ENCODE assay signal across 10 mouse cellular contexts in genomic region chr2:84380816-84381215, GRCm38 (mm10). TPM values are rescaled to one million over a fixed set of nuclear protein-coding genes. Genes with fewer than 3 reads are reported as not detected.
DNase-seq lines count a peak whose midpoint lies in the region; ATAC-seq and TF ChIP-seq lines count a peak whose summit lies in the region.
"Had no signal": no experiment of that assay in that cellular context is flagged by ENCODE, and none has a peak within 500 bp of the region (broad histone marks: within the 10 kb centered on the region; RNA-seq: fewer than 3 reads in every experiment).

No protein-coding gene starts in this region.

- no peak for TF ChIP-seq CTCF in heart, postnatal 0 days (IDR thresholded peaks at IDR 0.05; ENCODE audit: low read depth)
- TF ChIP-seq CTCF in intestine, postnatal 0 days (IDR thresholded peaks at IDR 0.05; ENCODE audit: low read depth), result no peak

- H3K4me1 ChIP-seq in hindbrain, embryonic 16.5 days (ENCODE audit: control insufficient read depth, insufficient read depth, low read depth, low read length), result no peaks in the 10 kb centered on the region
- no peaks in the 10 kb centered on the region for H3K4me1 ChIP-seq in hindbrain, embryonic 10.5 days (replicated peaks)
- H3K4me1 ChIP-seq in heart, postnatal 0 days (ENCODE audit: control insufficient read depth, insufficient read depth), result peaks cover 19% of the 10 kb centered on the region
- H3K4me1 ChIP-seq in intestine, postnatal 0 days (replicated peaks; ENCODE audit: control insufficient read depth, insufficient read depth, low read length), result no peaks in the 10 kb centered on the region; the same call in 1 of the 2 replicates

- TF ChIP-seq EP300 in heart, postnatal 0 days (IDR thresholded peaks at IDR 0.05; ENCODE audit: low read depth), result no peak

- peak overlapping the region; percentile 2; the same call in 1 of the 2 replicates for H3K4me2 ChIP-seq in hindbrain, embryonic 16.5 days (ENCODE audit: low read length)
- H3K4me2 ChIP-seq in heart, postnatal 0 days (ENCODE audit: low read depth, low read length), result peak overlapping the region; percentile 40
- no peak overlapping the region for H3K4me2 ChIP-seq in intestine, postnatal 0 days (replicated peaks; ENCODE audit: low read depth)

- H3K36me3 ChIP-seq in hindbrain, embryonic 16.5 days (ENCODE audit: control insufficient read depth, insufficient read depth, low read length), result no peaks in the 10 kb centered on the region
- no peaks in the 10 kb centered on the region for H3K36me3 ChIP-seq in hindbrain, embryonic 10.5 days
- no peaks in the 10 kb centered on the region for H3K36me3 ChIP-seq in heart, postnatal 0 days (replicated peaks; ENCODE audit: control insufficient read depth, insufficient read depth, low read length)
- H3K36me3 ChIP-seq in intestine, postnatal 0 days (ENCODE audit: control insufficient read depth, insufficient read depth), result no peaks in the 10 kb centered on the region

- no peaks in the 10 kb centered on the region for H3K9me3 ChIP-seq in hindbrain, embryonic 16.5 days (ENCODE audit: control insufficient read depth, low read length)
- H3K9me3 ChIP-seq in hindbrain, embryonic 10.5 days, result no peaks in the 10 kb centered on the region
- H3K9me3 ChIP-seq in heart, postnatal 0 days (replicated peaks; ENCODE audit: control insufficient read depth, low read length), result no peaks in the 10 kb centered on the region
- H3K9me3 ChIP-seq in intestine, postnatal 0 days (ENCODE audit: control insufficient read depth), result no peaks in the 10 kb centered on the region

- 68% methylated on average over 11 of the region's 11 CpGs for WGBS in hindbrain, embryonic 16.5 days
- 86% methylated on average over 11 of the region's 11 CpGs for WGBS in hindbrain, embryonic 10.5 days
- WGBS in heart, postnatal 0 days, result 25% methylated on average over 11 of the region's 11 CpGs
- WGBS in intestine, postnatal 0 days, result 65% methylated on average over 11 of the region's 11 CpGs

- H3K9ac ChIP-seq in hindbrain, embryonic 16.5 days (ENCODE audit: low read depth, low read length), result no peak overlapping the region
- no peak overlapping the region for H3K9ac ChIP-seq in heart, postnatal 0 days (replicated peaks; ENCODE audit: low read depth, low read length)
- no peak overlapping the region for H3K9ac ChIP-seq in intestine, postnatal 0 days (ENCODE audit: low read depth, low read length)

- H3K4me3 ChIP-seq in hindbrain, embryonic 16.5 days (ENCODE audit: low read length), result no peak overlapping the region
- no peak overlapping the region for H3K4me3 ChIP-seq in hindbrain, embryonic 10.5 days
- peak overlapping the region; percentile 1; the same call in 1 of the 2 replicates for H3K4me3 ChIP-seq in heart, postnatal 0 days (ENCODE audit: low read depth, low read length)
- no peak overlapping the region for H3K4me3 ChIP-seq in intestine, postnatal 0 days (ENCODE audit: low read depth, low read length)

- no peak overlapping the region for H3K27ac ChIP-seq in hindbrain, embryonic 16.5 days (ENCODE audit: low read depth, low read length)
- H3K27ac ChIP-seq in hindbrain, embryonic 10.5 days, result no peak overlapping the region
- H3K27ac ChIP-seq in heart, postnatal 0 days (ENCODE audit: low read depth), result 0 out of 2 replicates have a peak overlapping the region, but pooled peaks have one; percentile 25
- no peak overlapping the region for H3K27ac ChIP-seq in intestine, postnatal 0 days (ENCODE audit: low read depth, low read length)

- no peaks in the 10 kb centered on the region for H3K27me3 ChIP-seq in hindbrain, embryonic 16.5 days (replicated peaks; ENCODE audit: control insufficient read depth, insufficient read depth, low read length)
- no peaks in the 10 kb centered on the region for H3K27me3 ChIP-seq in hindbrain, embryonic 10.5 days (ENCODE audit: insufficient read depth, poor library complexity, severe bottlenecking)
- no peaks in the 10 kb centered on the region for H3K27me3 ChIP-seq in heart, postnatal 0 days (ENCODE audit: control insufficient read depth, insufficient read depth, low read length)
- H3K27me3 ChIP-seq in intestine, postnatal 0 days (replicated peaks; ENCODE audit: control insufficient read depth, insufficient read depth, low read length), result no peaks in the 10 kb centered on the region

- no peak for DNase-seq in hindbrain, embryonic 10.5 days (ENCODE audit: low spot score)
- DNase-seq in right cerebral cortex, adult 2 months (ENCODE audit: low spot score in 2 of 2), result peak; percentile 8 to 20
- DNase-seq in right cerebral cortex, postnatal 14 days, result no peak
- DNase-seq in heart, postnatal 0 days (ENCODE audit: low spot score), result no peak
- peak; percentile 77 for DNase-seq in retina, postnatal 1 day
- no peak for DNase-seq in thymus, adult 18-20 months
- DNase-seq: adrenal gland, adult 8-10 months; lung, postnatal 4 days had no signal

- peak; percentile 24; the same call in 1 of the 2 replicates for ATAC-seq in hindbrain, embryonic 16.5 days
- ATAC-seq in heart, postnatal 0 days (ENCODE audit: insufficient read depth, low read depth), result no peak
- no peak for ATAC-seq in intestine, postnatal 0 days

RNA-seq across cellular contexts. Expression of gene Calcrl, which starts 44.4 kb away (rescaled TPM):
- 13.9 and 16.5 TPM in 2 replicates for polyA plus RNA-seq in hindbrain, embryonic 16.5 days (2015; fragmentation: Nextera tagmentation; extraction: Ambion mirVana)
- polyA plus RNA-seq in hindbrain, embryonic 10.5 days (2016; fragmentation: Nextera tagmentation; extraction: Ambion mirVana), result 12.9 and 13.1 TPM in 2 replicates
- 32.3 and 78.2 TPM in 2 replicates for total RNA-seq in heart, postnatal 0 days (2014; rRNA removed; ENCODE audit: low replicate concordance)
- polyA plus RNA-seq in heart, postnatal 0 days (2015; fragmentation: Nextera tagmentation; extraction: Ambion mirVana), result 26.5 and 28.5 TPM in 2 replicates
- 14.2 TPM in 2 replicates for polyA plus RNA-seq in intestine, postnatal 0 days (2015; fragmentation: Nextera tagmentation; extraction: Ambion mirVana)

Comparison
In these comparisons a context has a peak if more than half of its experiments do, and no peak if none do; other contexts are left out.
1. DNase-seq: peak in right cerebral cortex, adult 2 months (2 of 2) and retina, postnatal 1 day (single experiment); none in hindbrain, embryonic 10.5 days (single experiment), right cerebral cortex, postnatal 14 days (single experiment), heart, postnatal 0 days (single experiment) and thymus, adult 18-20 months (0 of 2).